9 mouse cellular contexts compared by ENCODE assay signal in genomic region chr9:107305601-107306542, GRCm38 (mm10). TPM values are rescaled to one million over a fixed set of nuclear protein-coding genes. Genes with fewer than 3 reads are reported as not detected.
DNase-seq lines count a peak whose midpoint lies in the region; ATAC-seq lines count a peak whose summit lies in the region.
"Had no signal": no experiment of that assay in that cellular context is flagged by ENCODE, and none has a peak within 500 bp of the region (broad histone marks: within the 10 kb centered on the region; RNA-seq: fewer than 3 reads in every experiment).

No protein-coding gene starts in this region.

- H3K9me3 ChIP-seq in heart, embryonic 15.5 days (replicated peaks): no peaks in the 10 kb centered on the region
- H3K9me3 ChIP-seq in stomach, embryonic 16.5 days (replicated peaks; ENCODE audit: control insufficient read depth, low read length): no peaks in the 10 kb centered on the region
- no peaks in the 10 kb centered on the region for H3K9me3 ChIP-seq in midbrain, embryonic 13.5 days
- no peaks in the 10 kb centered on the region for H3K9me3 ChIP-seq in midbrain, embryonic 10.5 days (replicated peaks)

- peak overlapping the region; percentile 50; the same call in 1 of the 2 replicates for H3K27ac ChIP-seq in heart, embryonic 15.5 days
- H3K27ac ChIP-seq in stomach, embryonic 16.5 days (ENCODE audit: low read length): peak overlapping the region; percentile 93
- H3K27ac ChIP-seq in midbrain, embryonic 13.5 days: no peak overlapping the region
- no peak overlapping the region for H3K27ac ChIP-seq in midbrain, embryonic 10.5 days (replicated peaks)

- H3K4me1 ChIP-seq in heart, embryonic 15.5 days (replicated peaks): peaks cover 59% of the 10 kb centered on the region
- peaks cover 35% of the 10 kb centered on the region for H3K4me1 ChIP-seq in stomach, embryonic 16.5 days (ENCODE audit: control insufficient read depth, insufficient read depth, low read length)
- no peaks in the 10 kb centered on the region for H3K4me1 ChIP-seq in midbrain, embryonic 13.5 days (replicated peaks)
- H3K4me1 ChIP-seq in midbrain, embryonic 10.5 days: no peaks in the 10 kb centered on the region

- H3K4me2 ChIP-seq in heart, embryonic 15.5 days: no peak overlapping the region
- H3K4me2 ChIP-seq in stomach, embryonic 16.5 days (ENCODE audit: low read depth, low read length): peak overlapping the region; percentile 29; the same call in 1 of the 2 replicates
- H3K4me2 ChIP-seq in midbrain, embryonic 13.5 days (replicated peaks): no peak overlapping the region

- ATAC-seq in heart, embryonic 15.5 days (replicated peaks; ENCODE audit: insufficient number of reproducible peaks, insufficient read depth, low FRiP score, low read depth): no peak
- peak; percentile 73 for ATAC-seq in stomach, embryonic 16.5 days (ENCODE audit: insufficient read depth, low FRiP score)
- no peak for ATAC-seq in midbrain, embryonic 13.5 days

- no peak for DNase-seq in heart, postnatal 4 days
- peak; percentile 36 for DNase-seq in gastrocnemius, postnatal 10 days
- DNase-seq in kidney, postnatal 4 days: peak; percentile 36 to 64
- DNase-seq in right cerebral cortex, postnatal 36 days (ENCODE audit: low spot score in 2 of 2): no peak
- DNase-seq in midbrain, embryonic 10.5 days (ENCODE audit: low spot score): no peak

- no peak overlapping the region for H3K9ac ChIP-seq in heart, embryonic 15.5 days
- peak overlapping the region; percentile 55 for H3K9ac ChIP-seq in stomach, embryonic 16.5 days (ENCODE audit: low read length)
- H3K9ac ChIP-seq in midbrain, embryonic 13.5 days (replicated peaks): no peak overlapping the region

- no peaks in the 10 kb centered on the region for H3K27me3 ChIP-seq in heart, embryonic 15.5 days
- H3K27me3 ChIP-seq in stomach, embryonic 16.5 days (ENCODE audit: control insufficient read depth, insufficient read depth, low read length): no peaks in the 10 kb centered on the region
- no peaks in the 10 kb centered on the region for H3K27me3 ChIP-seq in midbrain, embryonic 13.5 days
- H3K27me3 ChIP-seq in midbrain, embryonic 10.5 days (ENCODE audit: low read depth, poor library complexity, severe bottlenecking): no peaks in the 10 kb centered on the region

- WGBS in heart, embryonic 15.5 days: 49% methylated on average over 13 of the region's 13 CpGs
- WGBS in stomach, embryonic 16.5 days: 48% methylated on average over 13 of the region's 13 CpGs
- 69% methylated on average over 13 of the region's 13 CpGs for whole genome bisulfite sequencing in midbrain, embryonic 13.5 days
- WGBS in midbrain, embryonic 10.5 days: 74% methylated on average over 13 of the region's 13 CpGs

- H3K36me3 ChIP-seq in heart, embryonic 15.5 days: peaks cover 15% of the 10 kb centered on the region
- peaks cover 8% of the 10 kb centered on the region; the same call in 1 of the 2 replicates for H3K36me3 ChIP-seq in stomach, embryonic 16.5 days (ENCODE audit: control insufficient read depth, insufficient read depth, low read length)
- peaks cover 13% of the 10 kb centered on the region for H3K36me3 ChIP-seq in midbrain, embryonic 13.5 days
- peaks cover 13% of the 10 kb centered on the region for H3K36me3 ChIP-seq in midbrain, embryonic 10.5 days

- H3K4me3 ChIP-seq in heart, embryonic 15.5 days: no peak overlapping the region
- H3K4me3 ChIP-seq in stomach, embryonic 16.5 days (replicated peaks; ENCODE audit: low read length): no peak overlapping the region
- no peak overlapping the region for H3K4me3 ChIP-seq in midbrain, embryonic 13.5 days (replicated peaks)
- H3K4me3 ChIP-seq in midbrain, embryonic 10.5 days: no peak overlapping the region
- H3K4me3 ChIP-seq: erythroblast, embryonic 14.5 days had no signal

RNA-seq across cellular contexts. Expression of gene Cish, which starts 10.0 kb away (rescaled TPM):
- polyA plus RNA-seq in heart, embryonic 15.5 days (2015; fragmentation: Nextera tagmentation; extraction: Ambion mirVana): 31.1 and 36.3 TPM in 2 replicates
- 100 to 1,000 TPM; 146 to 176 TPM for total RNA-seq in heart, postnatal 4 days (2021)
- total RNA-seq in gastrocnemius, postnatal 10 days (2021): 10 to 100 TPM in 1 of 2 experiments, 1 to 10 TPM in 1; 6.7 to 16.8 TPM
- polyA plus RNA-seq in stomach, embryonic 16.5 days (2015; fragmentation: Nextera tagmentation; extraction: Ambion mirVana): 13.2 and 16.5 TPM in 2 replicates
- 6.3 and 6.6 TPM in 2 replicates for polyA plus RNA-seq in midbrain, embryonic 13.5 days (2015; fragmentation: Nextera tagmentation; extraction: Ambion mirVana)
- 7.3 and 7.5 TPM in 2 replicates for polyA plus RNA-seq in midbrain, embryonic 10.5 days (2016; fragmentation: Nextera tagmentation; extraction: Ambion mirVana)

RNA-seq across cellular contexts. Expression of gene Mapkapk3, which starts 16.2 kb away (rescaled TPM):
- 6.9 and 12.9 TPM in 2 replicates for polyA plus RNA-seq in heart, embryonic 15.5 days (2015; fragmentation: Nextera tagmentation; extraction: Ambion mirVana)
- total RNA-seq in heart, postnatal 4 days (2021): 10 to 100 TPM; 18.3 to 18.9 TPM
- total RNA-seq in gastrocnemius, postnatal 10 days (2021): 10 to 100 TPM; 11.0 to 14.4 TPM
- 41.2 and 46.4 TPM in 2 replicates for polyA plus RNA-seq in stomach, embryonic 16.5 days (2015; fragmentation: Nextera tagmentation; extraction: Ambion mirVana)
- polyA plus RNA-seq in midbrain, embryonic 13.5 days (2015; fragmentation: Nextera tagmentation; extraction: Ambion mirVana): 1.7 and 1.9 TPM in 2 replicates
- 3.9 and 4.9 TPM in 2 replicates for polyA plus RNA-seq in midbrain, embryonic 10.5 days (2016; fragmentation: Nextera tagmentation; extraction: Ambion mirVana)

RNA-seq across cellular contexts. Expression of gene Hemk1, which starts 32.3 kb away (rescaled TPM):
- polyA plus RNA-seq in heart, embryonic 15.5 days (2015; fragmentation: Nextera tagmentation; extraction: Ambion mirVana): 11.2 and 11.8 TPM in 2 replicates
- 10 to 100 TPM; 13.0 to 15.0 TPM for total RNA-seq in heart, postnatal 4 days (2021)
- 10 to 100 TPM; 12.8 to 14.4 TPM for total RNA-seq in gastrocnemius, postnatal 10 days (2021)
- polyA plus RNA-seq in stomach, embryonic 16.5 days (2015; fragmentation: Nextera tagmentation; extraction: Ambion mirVana): 11.3 and 11.8 TPM in 2 replicates
- 17.5 and 18.1 TPM in 2 replicates for polyA plus RNA-seq in midbrain, embryonic 13.5 days (2015; fragmentation: Nextera tagmentation; extraction: Ambion mirVana)
- polyA plus RNA-seq in midbrain, embryonic 10.5 days (2016; fragmentation: Nextera tagmentation; extraction: Ambion mirVana): 13.5 and 15.2 TPM in 2 replicates

RNA-seq across cellular contexts. Expression of gene 6430571L13Rik, which starts 34.5 kb away (rescaled TPM):
- polyA plus RNA-seq in heart, embryonic 15.5 days (2015; fragmentation: Nextera tagmentation; extraction: Ambion mirVana): 0.90 and 1.1 TPM in 2 replicates
- total RNA-seq in heart, postnatal 4 days (2021): 1 to 10 TPM; 4.6 to 5.8 TPM
- 10 to 100 TPM; 29.4 to 54.7 TPM for total RNA-seq in gastrocnemius, postnatal 10 days (2021)
- 0.47 and 0.90 TPM in 2 replicates for polyA plus RNA-seq in stomach, embryonic 16.5 days (2015; fragmentation: Nextera tagmentation; extraction: Ambion mirVana)
- polyA plus RNA-seq in midbrain, embryonic 13.5 days (2015; fragmentation: Nextera tagmentation; extraction: Ambion mirVana): 6.4 and 8.2 TPM in 2 replicates
- 1.8 and 2.5 TPM in 2 replicates for polyA plus RNA-seq in midbrain, embryonic 10.5 days (2016; fragmentation: Nextera tagmentation; extraction: Ambion mirVana)
- polyA plus RNA-seq: erythroblast, embryonic 14.5 days had no signal

Comparison
In these comparisons a context has a peak if more than half of its experiments do, and no peak if none do; other contexts are left out.
1. H3K27ac ChIP-seq: peak in heart, embryonic 15.5 days (single experiment) and stomach, embryonic 16.5 days (single experiment); none in midbrain, embryonic 13.5 days (single experiment) and midbrain, embryonic 10.5 days (single experiment).
2. DNase-seq: peak in gastrocnemius, postnatal 10 days (single experiment) and kidney, postnatal 4 days (2 of 2); none in heart, postnatal 4 days (single experiment), right cerebral cortex, postnatal 36 days (0 of 2) and midbrain, embryonic 10.5 days (single experiment).